Mouse (Mus musculus) CD8-positive naive resting alpha-beta T cell, adult 57 days (primary cell): ENCODE measurements around the gene Aifm3. TPM values are rescaled to one million over a fixed set of nuclear protein-coding genes. Genes with fewer than 3 reads are reported as not detected.

Experiments
- total RNA-seq: library from RNA; stranded (reverse); gene quantifications from one replicate; pipeline ENCODE4 v1.2.4, GENCODE M21; 2023

The Aifm3 gene
- not detected for total RNA-seq

GRCm38 (mm10) chr16:17489469-17490111, at the start of gene Aifm3:
Aifm3 (plus strand) TSS chr16:17489611.

GRCm38 (mm10) chr16:17451541-17452372, 37.7 kb upstream of the Aifm3 start, which contains the start of gene Crkl:
Crkl (plus strand) TSS chr16:17451987.

DNA sequence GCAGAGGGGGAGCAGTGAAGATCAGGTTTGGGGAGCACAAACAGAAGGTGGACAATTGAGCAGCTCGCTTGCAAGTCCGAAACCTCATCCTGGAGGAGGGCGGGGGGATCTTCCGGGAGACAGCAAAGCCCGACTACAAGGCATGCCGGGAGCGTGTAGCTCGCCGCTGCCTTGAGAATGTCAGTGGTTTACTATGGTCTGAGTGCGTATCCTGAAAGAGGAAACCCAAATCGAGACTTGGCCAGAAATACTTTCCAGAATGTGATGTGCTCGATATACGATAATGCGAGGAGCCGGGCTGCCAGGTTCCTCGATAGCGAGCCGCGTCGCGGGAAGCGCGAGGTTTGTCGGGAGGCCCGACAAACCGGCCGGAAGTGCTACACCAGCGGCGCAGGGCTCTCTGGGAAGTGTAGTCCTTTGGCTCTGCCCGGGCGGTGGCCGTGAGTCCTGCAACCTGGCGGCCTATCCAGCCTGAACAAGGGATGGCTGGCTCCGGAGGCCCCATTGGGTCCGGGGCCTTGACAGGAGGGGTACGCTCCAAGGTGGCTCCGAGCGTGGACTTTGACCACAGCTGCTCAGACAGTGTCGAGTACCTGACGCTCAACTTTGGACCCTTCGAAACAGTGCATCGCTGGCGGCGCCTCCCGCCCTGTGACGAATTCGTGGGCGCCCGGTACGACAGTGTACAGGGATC, 19.3 kb downstream of the Aifm3 start, which contains the start of gene Lztr1:
TSS of gene Lztr1 (plus strand) at position 143 of the 694 bp plus-strand sequence.

GRCm38 (mm10) chr16:17530640-17531288, 41.4 kb downstream of the Aifm3 start, which contains the start of gene Thap7:
Thap7 (minus strand) TSS chr16:17531136.

Other genes with a start within 250 kb of the Aifm3 start
- 26.1 TPM for gene Tmem191c, start 213.5 kb upstream of the Aifm3 start, total RNA-seq
- gene Serpind1, start 158.2 kb upstream of the Aifm3 start, total RNA-seq = not detected
- gene Snap29, start 83.6 kb upstream of the Aifm3 start, total RNA-seq = 20.9 TPM
- 107 TPM for gene Pi4ka, start 83.3 kb upstream of the Aifm3 start, total RNA-seq
- gene Crkl, start 37.6 kb upstream of the Aifm3 start, total RNA-seq = 50.7 TPM
- gene Lztr1, start 19.1 kb downstream of the Aifm3 start, total RNA-seq = 73.7 TPM
- gene Thap7, start 41.5 kb downstream of the Aifm3 start, total RNA-seq = 39.9 TPM
- gene Lrrc74b, start 71.6 kb downstream of the Aifm3 start, total RNA-seq = not detected
- not detected for gene P2rx6, start 72.3 kb downstream of the Aifm3 start, total RNA-seq
- 0.34 TPM for gene Slc7a4, start 93.6 kb downstream of the Aifm3 start, total RNA-seq
- gene Smpd4, start 129.7 kb downstream of the Aifm3 start, total RNA-seq = 44.3 TPM
- 0.89 TPM for gene Ccdc74a, start 156.9 kb downstream of the Aifm3 start, total RNA-seq
- 166 TPM for gene Med15, start 243.3 kb downstream of the Aifm3 start, total RNA-seq